Mouse (Mus musculus): ENCODE measurements around the gene BC051019. TPM values are rescaled to one million over a fixed set of nuclear protein-coding genes. Genes with fewer than 3 reads are reported as not detected.

BC051019 gene
- polyA plus RNA-seq (2016; fragmentation: Nextera tagmentation; extraction: Ambion mirVana), result 0.17 TPM in 1 of 2 replicates, not detected in the other

- no peak for DNase-seq (ENCODE audit: low spot score)
- 93% methylated on average over 5 of the region's 5 CpGs for WGBS
- H3K4me1 ChIP-seq, result no peaks in the 10 kb centered on the region
- H3K27me3 ChIP-seq (replicated peaks; ENCODE audit: low read depth, poor library complexity, severe bottlenecking), result no peaks in the 10 kb centered on the region
- no peaks in the 10 kb centered on the region for H3K36me3 ChIP-seq (replicated peaks)
- no peak within 1 kb of the TSS for H3K27ac ChIP-seq (replicated peaks)
- no peaks in the 10 kb centered on the region for H3K9me3 ChIP-seq
- no peak within 1 kb of the TSS for H3K4me3 ChIP-seq
These were observed at the start of gene BC051019 for GRCm38 (mm10) chr7:109723697-109724096. Gene BC051019 (minus strand): TSS chr7:109723850.

GRCm38 (mm10) chr7:109772251-109772650 lies 48.6 kb upstream of the BC051019 start:
- Histone ChIP-seq H3K4me1 (no peaks in the 10 kb centered on the region), H3K27ac (replicated peaks) (no peak overlapping the region), H3K27me3 (replicated peaks; ENCODE audit: low read depth, poor library complexity, severe bottlenecking) (no peaks in the 10 kb centered on the region), H3K9me3 (no peaks in the 10 kb centered on the region), H3K36me3 (replicated peaks) (no peaks in the 10 kb centered on the region), H3K4me3 (no peak overlapping the region)
- no peak for DNase-seq (ENCODE audit: low spot score)

- Histone ChIP-seq H3K4me1 (no peaks in the 10 kb centered on the region), H3K36me3 (replicated peaks) (no peaks in the 10 kb centered on the region), H3K4me3 (no peak overlapping the region), H3K9me3 (no peaks in the 10 kb centered on the region), H3K27ac (replicated peaks) (no peak overlapping the region), H3K27me3 (replicated peaks; ENCODE audit: low read depth, poor library complexity, severe bottlenecking) (no peaks in the 10 kb centered on the region)
- DNase-seq (ENCODE audit: low spot score), result no peak
- 58% methylated on average over 2 of the region's 2 CpGs for WGBS
These were observed 45.2 kb upstream of the BC051019 start for GRCm38 (mm10) chr7:109768699-109769383.

GRCm38 (mm10) chr7:109767575-109768350 lies 44.1 kb upstream of the BC051019 start:
- WGBS, result 82% methylated on average over 7 of the region's 7 CpGs
- no peaks in the 10 kb centered on the region for H3K4me1 ChIP-seq
- H3K36me3 ChIP-seq (replicated peaks), result no peaks in the 10 kb centered on the region
- no peak for DNase-seq (ENCODE audit: low spot score)
- H3K27ac ChIP-seq (replicated peaks), result no peak overlapping the region
- no peak overlapping the region for H3K4me3 ChIP-seq
- H3K9me3 ChIP-seq, result no peaks in the 10 kb centered on the region
- H3K27me3 ChIP-seq (replicated peaks; ENCODE audit: low read depth, poor library complexity, severe bottlenecking), result no peaks in the 10 kb centered on the region

- H3K27ac ChIP-seq (replicated peaks), result no peak overlapping the region
- H3K36me3 ChIP-seq (replicated peaks), result no peaks in the 10 kb centered on the region
- WGBS, result 85% methylated on average over 2 of the region's 2 CpGs
- H3K4me3 ChIP-seq, result no peak overlapping the region
- H3K4me1 ChIP-seq, result no peaks in the 10 kb centered on the region
- H3K27me3 ChIP-seq (replicated peaks; ENCODE audit: low read depth, poor library complexity, severe bottlenecking), result no peaks in the 10 kb centered on the region
- no peaks in the 10 kb centered on the region for H3K9me3 ChIP-seq
- DNase-seq (ENCODE audit: low spot score), result no peak
These were observed 40.4 kb upstream of the BC051019 start for GRCm38 (mm10) chr7:109764009-109764408.

GRCm38 (mm10) chr7:109756291-109756690 lies 32.6 kb upstream of the BC051019 start:
- no peak for DNase-seq (ENCODE audit: low spot score)
- Histone ChIP-seq H3K36me3 (replicated peaks) (no peaks in the 10 kb centered on the region), H3K9me3 (no peaks in the 10 kb centered on the region), H3K4me1 (peaks cover 19% of the 10 kb centered on the region), H3K27me3 (replicated peaks; ENCODE audit: low read depth, poor library complexity, severe bottlenecking) (no peaks in the 10 kb centered on the region), H3K27ac (replicated peaks) (no peak overlapping the region), H3K4me3 (no peak overlapping the region)
- WGBS, result 91% methylated on average over 3 of the region's 3 CpGs

GRCm38 (mm10) chr7:109754034-109754433 lies 30.4 kb upstream of the BC051019 start:
- WGBS, result 92% methylated on average over 8 of the region's 8 CpGs
- no peak for DNase-seq (ENCODE audit: low spot score)
- peaks cover 20% of the 10 kb centered on the region for H3K4me1 ChIP-seq
- no peaks in the 10 kb centered on the region for H3K9me3 ChIP-seq
- H3K4me3 ChIP-seq, result no peak overlapping the region
- no peaks in the 10 kb centered on the region for H3K27me3 ChIP-seq (replicated peaks; ENCODE audit: low read depth, poor library complexity, severe bottlenecking)
- H3K36me3 ChIP-seq (replicated peaks), result no peaks in the 10 kb centered on the region
- H3K27ac ChIP-seq (replicated peaks), result no peak overlapping the region

- Histone ChIP-seq H3K27ac (replicated peaks) (peak within 1 kb of the TSS; percentile 89), H3K9me3 (no peaks in the 10 kb centered on the region), H3K4me1 (peaks cover 20% of the 10 kb centered on the region), H3K36me3 (replicated peaks) (no peaks in the 10 kb centered on the region), H3K4me3 (peak within 1 kb of the TSS; percentile 93), H3K27me3 (replicated peaks; ENCODE audit: low read depth, poor library complexity, severe bottlenecking) (no peaks in the 10 kb centered on the region)
- under 1% methylated on average over 74 of the region's 74 CpGs for WGBS
- DNase-seq (ENCODE audit: low spot score), result peak; percentile 84
These were observed 28.6 kb upstream of the BC051019 start, which contains the start of gene Tmem9b for GRCm38 (mm10) chr7:109752008-109752925. Gene Tmem9b (minus strand): TSS chr7:109752875.

- peak overlapping the region; percentile 93 for H3K4me3 ChIP-seq
- no peaks in the 10 kb centered on the region for H3K27me3 ChIP-seq (replicated peaks; ENCODE audit: low read depth, poor library complexity, severe bottlenecking)
- WGBS, result 2% methylated on average over 13 of the region's 13 CpGs
- DNase-seq (ENCODE audit: low spot score), result no peak
- peak overlapping the region; percentile 89 for H3K27ac ChIP-seq (replicated peaks)
- H3K36me3 ChIP-seq (replicated peaks), result no peaks in the 10 kb centered on the region
- H3K4me1 ChIP-seq, result peaks cover 20% of the 10 kb centered on the region
- H3K9me3 ChIP-seq, result no peaks in the 10 kb centered on the region
These were observed 27.9 kb upstream of the BC051019 start for GRCm38 (mm10) chr7:109751427-109752007.

- no peak overlapping the region for H3K27ac ChIP-seq (replicated peaks)
- no peak overlapping the region for H3K4me3 ChIP-seq
- no peak for DNase-seq (ENCODE audit: low spot score)
- H3K4me1 ChIP-seq, result peaks cover 13% of the 10 kb centered on the region
- H3K9me3 ChIP-seq, result no peaks in the 10 kb centered on the region
- H3K36me3 ChIP-seq (replicated peaks), result peaks cover 19% of the 10 kb centered on the region
- H3K27me3 ChIP-seq (replicated peaks; ENCODE audit: low read depth, poor library complexity, severe bottlenecking), result no peaks in the 10 kb centered on the region
- 61% methylated on average over 1 of the region's 1 CpGs for WGBS
These were observed 24.1 kb upstream of the BC051019 start for GRCm38 (mm10) chr7:109747747-109748146.

- Histone ChIP-seq H3K27me3 (replicated peaks; ENCODE audit: low read depth, poor library complexity, severe bottlenecking) (no peaks in the 10 kb centered on the region), H3K9me3 (no peaks in the 10 kb centered on the region), H3K27ac (replicated peaks) (no peak overlapping the region), H3K4me1 (no peaks in the 10 kb centered on the region), H3K36me3 (replicated peaks) (peaks cover 24% of the 10 kb centered on the region), H3K4me3 (no peak overlapping the region)
- no peak for DNase-seq (ENCODE audit: low spot score)
- WGBS, result 88% methylated on average over 4 of the region's 4 CpGs
These were observed 18.1 kb upstream of the BC051019 start for GRCm38 (mm10) chr7:109741703-109742102.

- H3K27me3 ChIP-seq (replicated peaks; ENCODE audit: low read depth, poor library complexity, severe bottlenecking), result no peaks in the 10 kb centered on the region
- H3K4me1 ChIP-seq, result no peaks in the 10 kb centered on the region
- no peak overlapping the region for H3K27ac ChIP-seq (replicated peaks)
- H3K9me3 ChIP-seq, result no peaks in the 10 kb centered on the region
- 84% methylated on average over 1 of the region's 1 CpGs for WGBS
- H3K36me3 ChIP-seq (replicated peaks), result peaks cover 29% of the 10 kb centered on the region
- no peak overlapping the region for H3K4me3 ChIP-seq
- DNase-seq (ENCODE audit: low spot score), result no peak
These were observed 17.4 kb upstream of the BC051019 start for GRCm38 (mm10) chr7:109741060-109741459.

Measured in embryonic facial prominence, embryonic 10.5 days (tissue).